Mouse (Mus musculus) layer of hippocampus, postnatal 25 days (tissue): ENCODE measurements around the gene Lgals9. TPM values are rescaled to one million over a fixed set of nuclear protein-coding genes. Genes with fewer than 3 reads are reported as not detected.

Source experiments
- DNase-seq, 2 experiments: peaks; one replicate each; pipeline ENCODE4 v3.0.0; 2022; ENCODE audit warnings: mixed read lengths in 2 of 2, low spot score in 1 of 2; ENCODE audit errors: extremely low spot score in 1 of 2
- total RNA-seq, 2 experiments: library from RNA; stranded (reverse); gene quantifications; 2 replicates each; pipeline ENCODE4 v1.2.3; 2021

Lgals9 gene
- total RNA-seq, 2 experiments from 2014 or later, result 4.3 to 5.5 TPM

DNA sequence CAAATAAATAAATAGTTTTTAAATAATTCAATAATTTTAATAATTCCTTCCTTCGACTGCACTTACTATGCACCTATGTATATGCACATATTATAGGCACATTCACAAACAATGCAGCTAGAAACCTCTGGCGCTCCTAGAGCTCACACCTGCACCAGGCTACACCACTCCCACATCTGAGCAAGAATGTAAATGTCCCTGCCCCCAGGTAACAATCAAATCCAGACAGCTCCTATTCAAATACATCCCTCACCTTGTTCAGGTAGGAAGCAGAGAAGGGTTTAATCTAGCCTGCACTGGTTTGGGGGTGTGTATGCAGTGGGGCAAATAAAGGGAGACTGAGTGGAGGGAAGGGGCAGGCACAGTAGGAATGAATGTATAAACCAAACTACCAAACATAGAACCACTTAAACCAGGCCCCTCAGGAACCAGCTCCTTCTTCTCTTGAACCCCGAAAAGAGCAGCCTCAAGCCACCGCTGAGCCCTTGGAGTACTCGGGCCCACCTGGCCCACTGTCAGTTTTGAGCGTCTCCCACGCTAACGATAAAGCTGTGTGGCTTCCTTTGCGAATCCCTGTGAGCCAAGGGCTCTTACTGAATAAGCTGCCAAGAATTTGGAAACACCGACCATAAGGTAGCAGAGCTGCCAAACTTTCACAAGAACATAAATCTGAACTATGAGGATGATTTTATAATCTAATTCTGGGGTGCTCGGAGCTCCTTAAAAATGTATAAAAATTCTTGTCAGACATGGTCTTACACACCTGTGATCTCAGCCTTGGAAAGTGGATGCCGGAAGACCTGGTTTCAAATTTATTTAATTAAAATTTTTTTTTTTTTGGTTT, 6.3 kb downstream of the Lgals9 start:
- no peak for DNase-seq

DNA sequence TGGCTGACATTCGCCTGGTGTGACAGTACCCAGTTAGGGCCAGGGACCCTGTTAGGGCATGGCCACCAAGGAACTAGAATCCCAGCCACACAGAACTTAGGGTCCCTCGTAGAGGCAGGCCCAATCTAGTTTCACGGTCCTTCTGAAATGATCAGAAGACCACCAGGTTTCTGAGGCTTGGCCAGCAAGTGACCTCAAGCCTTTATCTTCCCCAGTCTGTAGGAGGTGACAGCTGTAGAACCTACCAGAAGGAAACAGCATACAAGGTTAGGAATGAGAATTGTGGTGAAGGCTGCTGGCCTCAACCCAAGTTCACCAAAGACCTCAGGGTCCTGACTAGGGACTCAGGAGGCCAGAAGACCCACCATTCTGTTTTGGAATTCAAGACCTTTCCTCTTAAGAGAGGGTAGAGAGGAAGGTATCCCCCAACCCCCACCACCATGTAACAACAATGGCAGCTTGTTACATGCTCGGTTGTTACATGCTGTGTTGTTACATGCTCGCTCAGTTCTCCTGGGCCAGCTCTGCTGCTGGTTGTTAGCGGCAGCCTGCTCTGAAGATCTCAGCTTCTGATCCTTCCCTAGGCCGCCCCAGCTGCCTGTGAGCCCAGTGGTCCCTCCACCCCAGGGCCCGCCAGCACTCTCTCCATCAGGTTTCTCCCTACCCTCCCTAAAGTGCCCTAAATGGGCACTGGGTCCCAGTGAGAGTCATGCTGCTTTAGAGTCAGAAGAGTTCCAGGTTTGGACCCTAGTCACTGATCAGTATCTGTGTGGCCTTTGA, 7.8 kb downstream of the Lgals9 start:
- DNase-seq, result no peak

DNA sequence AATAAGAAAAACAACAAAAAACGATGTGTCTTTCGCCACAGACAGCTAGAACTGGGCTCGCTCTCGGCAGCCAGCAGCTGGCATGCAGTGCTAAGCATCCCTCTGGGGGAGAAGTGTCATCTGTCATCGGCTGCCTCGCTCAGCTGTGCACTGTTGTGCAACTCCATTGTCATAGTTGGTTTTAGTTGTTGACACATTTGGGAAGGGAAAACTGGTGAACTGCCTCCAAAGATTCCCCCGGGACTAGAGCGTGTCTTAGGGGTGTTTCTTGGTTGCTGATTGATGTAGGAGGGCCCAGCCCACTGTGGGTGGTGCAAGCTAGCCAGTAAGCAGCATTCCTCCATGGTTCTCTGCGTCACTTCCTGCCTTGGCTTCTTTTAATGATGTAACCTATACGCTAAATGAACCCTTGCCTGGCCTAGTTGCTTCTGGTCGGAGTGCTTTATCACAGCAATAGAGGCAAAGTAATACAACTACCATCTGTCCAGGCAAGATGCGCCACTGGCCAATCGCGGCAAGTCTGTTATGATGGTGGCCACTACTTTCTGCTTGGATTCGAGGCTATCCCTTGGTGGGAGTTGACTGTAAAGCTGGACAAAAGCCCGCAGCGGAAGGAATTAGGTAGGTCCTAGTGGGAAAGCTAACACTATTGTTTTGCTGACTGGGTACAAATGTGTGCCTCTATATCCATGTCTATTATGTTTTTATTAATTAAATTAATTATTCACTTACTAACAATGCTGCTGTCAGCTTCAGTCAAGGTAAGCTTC, 11.2 kb downstream of the Lgals9 start:
- peak; percentile 16 to 17 for DNase-seq

DNA sequence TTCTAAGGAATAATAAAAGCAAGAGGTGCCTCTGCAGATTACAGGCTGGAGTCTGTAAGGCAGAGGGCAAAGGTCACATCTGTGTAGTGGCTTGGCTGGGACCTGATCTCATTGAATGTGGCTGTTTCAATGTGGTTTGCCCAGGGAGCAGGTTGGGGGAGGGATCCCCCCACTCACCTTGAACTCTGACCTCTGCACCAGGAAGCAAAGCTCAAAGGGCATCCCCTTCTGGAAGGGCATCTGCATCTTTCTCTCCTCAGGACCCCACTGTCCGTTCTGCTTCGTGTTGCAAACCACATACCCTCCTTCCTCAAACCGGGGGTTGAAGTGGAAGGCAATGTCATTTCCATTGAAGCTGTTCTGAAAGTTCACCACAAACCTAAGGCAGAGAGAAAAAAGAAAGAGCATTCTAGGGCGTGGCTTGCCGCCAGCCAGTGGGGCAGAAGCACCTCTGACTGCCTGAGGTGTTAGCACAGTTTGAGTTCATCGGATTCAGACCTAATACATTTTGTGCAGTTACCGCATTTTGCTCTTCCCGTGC, 11.9 kb downstream of the Lgals9 start:
- DNase-seq, result peak in 1 of 2 experiments; percentile 6

DNA sequence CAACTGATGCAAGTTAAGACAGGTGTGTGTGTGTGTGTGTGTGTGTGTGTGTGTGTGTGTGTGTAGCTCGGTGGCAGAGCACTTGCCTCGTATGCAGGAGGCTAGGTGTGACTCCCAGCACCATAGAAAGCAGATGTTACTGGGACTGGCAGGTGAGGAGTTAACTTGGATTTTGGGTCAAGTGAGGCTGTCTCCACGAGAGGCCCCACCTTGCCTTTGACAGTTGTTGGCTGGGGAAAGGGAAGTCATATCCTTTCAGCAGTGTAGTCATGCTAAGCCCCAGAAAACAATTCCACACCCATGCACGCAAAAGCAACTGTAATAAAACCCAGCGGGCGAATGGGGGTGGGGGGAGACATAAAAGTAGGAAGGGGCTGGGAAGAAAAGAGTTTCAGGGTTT, 12.4 kb downstream of the Lgals9 start:
- DNase-seq, result no peak

DNA sequence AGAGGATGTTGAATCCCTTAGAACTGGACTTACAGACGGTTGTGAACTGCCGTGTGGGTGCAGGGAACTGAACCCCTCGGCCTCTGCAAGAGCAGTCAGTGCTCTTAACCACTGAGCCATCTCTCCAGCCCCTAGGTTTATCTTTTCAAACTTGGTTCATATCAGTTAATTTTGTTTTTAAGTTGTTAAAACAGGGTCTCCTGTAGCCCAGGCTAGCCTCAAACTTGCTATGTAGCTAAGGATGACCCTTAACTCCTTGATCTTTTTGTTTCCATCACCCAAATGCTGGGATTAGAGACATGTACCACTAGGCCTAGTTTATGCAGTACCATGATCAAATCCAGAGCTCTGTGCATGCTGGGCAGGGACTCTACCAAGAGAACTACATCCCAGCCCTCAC, 13.0 kb downstream of the Lgals9 start:
- no peak for DNase-seq

DNA sequence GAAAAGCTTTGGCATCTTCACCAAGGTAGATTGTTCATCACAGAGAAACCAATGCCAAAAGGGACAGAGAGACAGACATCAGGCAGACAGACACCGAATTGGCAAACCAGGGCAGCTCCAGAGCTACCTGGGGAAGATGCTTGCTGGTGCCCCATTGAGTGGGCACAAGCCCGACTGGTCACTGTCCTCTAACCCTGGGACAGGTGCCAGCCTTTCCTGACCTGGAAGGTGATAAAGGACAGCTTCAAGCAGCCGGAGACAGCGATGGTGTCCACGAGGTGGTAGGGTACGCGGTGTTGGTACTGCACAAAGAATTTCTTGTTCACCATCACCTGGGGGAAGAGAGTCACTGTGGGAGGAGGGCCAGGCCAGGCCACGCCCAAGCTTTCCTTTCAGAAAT, 13.7 kb downstream of the Lgals9 start:
- DNase-seq, result no peak

DNA sequence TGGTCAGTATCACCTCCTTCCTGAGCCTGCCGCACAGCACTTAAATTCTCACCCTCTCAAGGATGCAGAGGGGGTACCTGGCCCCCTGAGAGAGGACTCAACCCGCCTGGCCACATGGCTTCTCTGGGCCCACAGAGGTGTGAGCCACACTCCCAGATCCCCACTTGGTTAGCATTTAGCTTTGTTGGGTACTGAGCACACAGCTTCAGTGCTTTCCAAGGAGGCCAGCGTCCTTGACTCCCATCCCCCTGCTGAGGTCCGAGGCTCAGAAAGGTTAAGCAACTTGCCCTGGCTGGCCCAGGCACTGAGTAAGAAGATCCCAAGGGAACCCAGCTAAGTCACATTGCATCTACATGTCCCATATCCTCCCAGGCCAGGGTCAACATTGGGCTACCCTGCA, 16.6 kb downstream of the Lgals9 start:
- DNase-seq, result no peak

DNA sequence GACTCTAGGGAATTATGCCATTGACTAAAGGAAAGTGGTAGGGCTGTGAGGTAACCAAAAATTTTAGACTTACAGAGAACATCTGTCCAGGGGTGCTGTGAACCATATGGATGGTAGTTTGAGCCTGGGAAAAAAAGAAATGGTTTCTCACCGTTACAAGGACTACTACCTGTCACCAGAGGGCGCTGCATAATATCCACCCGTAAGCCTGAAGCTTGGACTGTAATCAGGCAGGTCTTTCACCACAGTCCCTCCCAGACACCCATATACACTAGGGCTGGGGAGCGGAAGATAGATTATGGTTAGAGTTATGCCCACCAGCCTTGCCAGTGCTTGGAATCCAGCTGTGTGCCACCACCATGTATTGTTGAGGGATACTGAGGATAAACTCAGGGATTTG, 17.4 kb downstream of the Lgals9 start:
- peak in 1 of 2 experiments; percentile 67 for DNase-seq

DNA sequence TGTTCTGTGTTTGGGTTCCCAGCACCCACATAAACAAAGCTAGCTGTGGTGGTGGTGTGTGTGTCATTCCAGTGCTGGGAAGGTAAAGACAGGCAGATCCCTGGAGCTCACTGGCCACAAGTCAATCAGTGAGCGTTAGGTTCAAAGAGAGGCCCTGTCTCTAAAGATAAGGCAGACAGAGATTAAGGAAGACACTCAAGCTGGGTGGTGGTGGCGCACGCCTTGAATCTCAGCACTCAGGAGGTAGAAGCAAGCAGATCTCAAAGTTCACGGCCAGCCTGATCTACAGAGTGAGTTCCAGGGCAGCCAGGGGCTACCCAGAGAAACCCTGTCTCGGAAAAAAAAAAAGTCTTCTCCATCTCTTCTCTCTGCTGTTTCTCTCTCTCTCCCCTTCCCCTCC, 23.5 kb downstream of the Lgals9 start:
- DNase-seq, result no peak

DNA sequence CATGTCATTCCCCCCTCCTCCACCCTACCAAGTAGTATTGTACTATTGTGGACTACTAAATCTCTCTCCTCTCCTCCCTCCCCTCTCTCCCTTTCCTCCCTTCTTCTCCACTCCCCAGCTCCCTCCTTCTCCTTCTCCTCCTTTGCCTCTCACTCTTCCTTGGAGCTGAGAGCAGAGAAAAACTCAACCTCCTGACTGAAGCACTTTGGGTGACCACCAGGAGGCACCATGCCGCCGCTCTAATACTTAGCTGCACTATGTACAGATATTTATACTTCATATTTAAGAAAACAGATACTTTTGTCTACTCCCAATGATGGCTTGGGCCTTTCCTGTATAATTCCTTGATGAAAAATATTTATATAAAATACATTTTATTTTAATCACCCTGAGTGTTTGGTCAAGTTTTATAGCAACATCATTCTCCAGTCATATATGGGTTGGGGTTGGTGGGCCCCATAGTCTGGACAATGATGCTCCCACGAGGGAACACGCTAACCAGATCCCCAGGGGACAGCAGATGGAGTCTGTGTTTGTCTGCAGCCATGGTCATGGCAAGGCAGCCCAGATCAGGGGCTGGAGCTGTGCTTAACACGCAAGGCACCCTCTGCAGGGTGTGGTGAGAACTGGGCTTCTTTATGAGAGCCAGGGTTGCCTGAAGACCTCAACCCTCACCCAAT, 24.8 kb downstream of the Lgals9 start:
- peak in 1 of 2 experiments; percentile 56 for DNase-seq

DNA sequence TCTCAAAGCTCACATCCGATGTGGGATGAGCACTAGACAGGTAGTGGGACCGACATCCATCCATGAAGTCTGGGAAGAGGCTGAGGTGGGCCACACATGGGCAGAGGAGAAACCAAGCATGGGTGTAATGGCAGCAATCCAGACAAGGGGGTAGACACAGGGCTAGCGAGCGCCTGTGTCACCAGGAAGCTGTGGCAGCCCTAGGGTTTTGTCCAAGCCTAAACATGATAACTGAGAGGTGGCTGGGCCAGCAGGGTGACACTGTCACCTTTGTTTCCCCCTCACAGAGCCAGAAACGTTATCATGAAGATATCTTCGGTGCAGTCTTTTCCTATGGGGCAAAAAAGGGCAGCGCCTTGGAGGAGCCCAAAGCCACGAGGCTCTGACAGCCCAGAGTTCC, 25.4 kb downstream of the Lgals9 start:
- no peak for DNase-seq

DNA sequence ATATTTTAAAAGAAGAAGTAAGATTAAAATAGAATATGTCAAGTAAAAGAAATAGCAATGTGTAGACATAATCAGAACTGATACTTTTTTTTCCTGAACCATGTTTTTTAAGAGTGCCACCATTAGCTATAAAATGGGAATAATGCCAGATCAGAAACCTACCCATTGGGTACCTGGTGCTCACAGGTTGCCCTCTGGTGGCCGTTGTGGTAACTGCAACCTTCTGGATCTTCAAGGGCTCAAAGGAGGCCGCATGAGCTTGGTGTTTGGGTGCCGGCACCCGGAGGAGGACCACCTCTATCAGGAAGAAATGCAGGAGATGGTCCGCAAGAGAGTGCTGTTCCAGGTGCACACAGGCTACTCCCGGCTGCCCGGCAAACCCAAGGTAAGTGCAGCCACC, 28.5 kb downstream of the Lgals9 start:
- peak; percentile 78 to 97 for DNase-seq

DNA sequence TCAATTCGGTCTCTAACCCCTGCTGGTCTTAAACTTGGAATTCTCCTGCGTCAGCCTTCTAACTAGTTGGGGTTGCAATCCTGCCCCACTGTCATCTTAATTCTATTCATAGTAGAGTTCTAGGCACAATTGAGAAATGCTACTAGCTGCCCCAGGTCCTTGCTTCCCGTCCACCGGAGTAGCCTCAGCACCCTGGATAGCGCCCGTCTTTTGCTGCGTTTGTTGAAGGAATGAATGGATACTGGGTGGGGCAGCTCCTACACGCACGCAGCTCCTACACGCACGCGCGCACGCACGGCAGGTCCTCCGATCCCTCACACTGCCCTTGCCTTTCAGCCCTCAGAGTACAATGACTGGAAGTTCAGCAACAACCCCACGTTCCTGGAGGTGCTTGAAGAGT, 32.3 kb downstream of the Lgals9 start:
- peak in 1 of 2 experiments; percentile 21 for DNase-seq

DNA sequence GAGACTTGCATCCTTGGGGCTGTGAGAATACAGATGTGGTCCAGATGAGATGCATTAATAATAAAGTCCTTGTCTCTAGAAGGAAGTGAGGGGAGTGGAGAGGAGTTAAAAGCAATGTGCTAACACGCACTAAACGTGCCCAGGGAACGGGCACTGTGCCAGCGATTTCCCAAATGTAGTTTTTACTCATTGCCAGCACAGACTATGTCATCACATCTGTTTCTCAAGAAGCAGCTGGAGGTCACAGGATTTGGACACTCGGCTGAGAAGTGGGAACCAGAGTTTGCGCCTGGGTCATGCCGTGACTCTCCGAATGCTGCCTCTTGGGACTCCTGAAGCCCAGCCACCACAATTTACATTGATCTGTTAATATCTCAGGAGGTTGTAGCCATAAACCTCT, 34.4 kb downstream of the Lgals9 start:
- peak in 1 of 2 experiments; percentile 8 for DNase-seq

DNA sequence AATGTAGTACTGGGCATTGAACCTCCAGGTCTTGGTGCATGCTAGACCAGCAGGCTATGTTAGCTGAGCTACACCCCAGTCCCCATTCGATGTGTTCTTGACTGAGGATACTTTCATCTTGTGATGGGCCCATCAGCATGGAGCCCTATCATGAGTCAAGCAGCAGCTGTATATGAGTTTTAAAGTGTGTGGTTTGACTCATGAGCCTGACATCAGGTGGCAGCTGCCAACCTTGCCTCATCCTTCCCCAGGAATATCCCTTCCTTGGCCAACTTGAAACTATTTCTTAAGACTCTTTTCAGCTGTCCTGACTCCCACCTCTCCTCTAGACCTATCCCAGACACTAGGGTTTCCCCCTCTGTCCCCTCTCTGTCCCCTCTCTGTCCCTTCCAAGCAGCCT, 41.7 kb downstream of the Lgals9 start:
- DNase-seq, result no peak

DNA sequence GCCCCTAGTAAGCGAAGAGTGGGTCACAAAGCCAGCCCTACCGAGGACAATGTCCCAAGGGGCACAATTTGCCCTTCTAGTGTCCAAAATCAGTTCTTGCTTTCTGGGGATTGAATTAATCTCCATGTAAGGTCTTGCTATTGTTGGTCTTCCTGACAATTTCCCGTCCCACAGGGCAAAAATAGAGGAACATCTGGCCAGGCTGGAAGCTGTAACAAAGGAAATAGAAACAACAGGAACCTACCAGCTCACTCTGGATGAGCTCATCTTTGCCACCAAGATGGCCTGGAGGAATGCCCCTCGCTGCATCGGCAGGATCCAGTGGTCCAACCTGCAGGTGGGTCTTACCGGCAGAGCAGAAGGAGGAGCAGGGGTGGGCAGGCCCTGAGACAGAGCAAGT, 49.6 kb downstream of the Lgals9 start:
- no peak for DNase-seq

DNA sequence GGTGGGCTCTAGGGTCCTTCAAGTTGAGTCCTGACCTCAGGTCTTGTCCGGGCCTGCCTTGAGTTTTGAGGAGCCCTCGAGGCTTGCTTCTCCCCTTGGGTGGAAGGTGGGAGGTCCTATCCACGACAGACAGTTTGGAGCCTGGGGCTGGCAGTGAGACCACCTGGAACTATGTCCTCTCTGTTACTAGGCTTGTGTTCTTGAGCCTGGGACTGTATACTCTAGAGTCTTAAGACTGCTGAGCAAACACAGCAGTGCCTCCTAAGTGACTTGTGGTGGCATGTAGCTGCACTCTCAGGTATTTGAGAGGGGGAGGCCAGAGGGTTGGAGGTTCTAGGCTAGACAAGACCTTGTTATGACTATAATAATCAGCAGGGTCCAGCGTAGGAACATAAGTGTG, 50.0 kb downstream of the Lgals9 start:
- no peak for DNase-seq

DNA sequence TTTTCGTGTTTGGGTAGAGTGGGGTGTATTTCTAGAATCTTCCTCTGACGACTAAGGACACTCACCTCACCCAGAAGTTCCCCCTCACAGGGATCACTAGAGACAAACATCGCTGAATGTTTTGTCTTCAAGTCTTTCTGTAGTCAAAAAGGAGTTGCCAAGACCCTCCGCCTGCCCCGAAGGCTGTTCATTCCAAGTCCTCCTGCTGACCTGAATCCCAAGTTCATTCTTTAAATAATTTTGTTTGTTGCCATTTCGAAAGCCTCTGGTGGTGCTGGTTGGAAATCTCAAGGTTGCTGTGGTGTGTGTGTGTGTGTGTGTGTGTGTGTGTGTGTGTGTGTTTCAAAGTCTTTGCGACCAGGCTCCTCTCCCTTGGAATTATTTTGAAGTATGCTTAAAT, 50.4 kb downstream of the Lgals9 start:
- DNase-seq, result no peak

DNA sequence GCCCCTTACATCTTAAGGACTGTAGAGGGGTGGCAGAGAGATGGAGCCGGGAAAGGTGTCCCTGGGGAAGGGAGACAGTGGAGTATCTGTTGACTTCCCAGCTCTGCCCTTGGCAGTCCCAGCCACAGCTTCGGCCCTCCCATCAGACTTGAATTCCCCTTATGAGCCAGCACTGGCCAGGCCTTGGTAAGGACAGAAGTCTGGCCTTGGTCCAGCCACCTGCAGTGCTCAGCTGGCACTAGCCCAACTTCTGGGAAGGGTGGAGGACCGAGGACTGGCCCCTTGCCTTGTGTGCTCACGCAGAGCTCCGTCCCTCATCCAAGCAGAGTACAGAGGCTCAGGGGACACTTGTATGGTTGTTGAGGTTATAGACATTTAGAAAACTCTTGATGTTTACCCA, 55.4 kb downstream of the Lgals9 start:
- peak; percentile 11 to 40 for DNase-seq
